19 mouse cellular contexts compared by ENCODE assay signal in the genomic region with DNA sequence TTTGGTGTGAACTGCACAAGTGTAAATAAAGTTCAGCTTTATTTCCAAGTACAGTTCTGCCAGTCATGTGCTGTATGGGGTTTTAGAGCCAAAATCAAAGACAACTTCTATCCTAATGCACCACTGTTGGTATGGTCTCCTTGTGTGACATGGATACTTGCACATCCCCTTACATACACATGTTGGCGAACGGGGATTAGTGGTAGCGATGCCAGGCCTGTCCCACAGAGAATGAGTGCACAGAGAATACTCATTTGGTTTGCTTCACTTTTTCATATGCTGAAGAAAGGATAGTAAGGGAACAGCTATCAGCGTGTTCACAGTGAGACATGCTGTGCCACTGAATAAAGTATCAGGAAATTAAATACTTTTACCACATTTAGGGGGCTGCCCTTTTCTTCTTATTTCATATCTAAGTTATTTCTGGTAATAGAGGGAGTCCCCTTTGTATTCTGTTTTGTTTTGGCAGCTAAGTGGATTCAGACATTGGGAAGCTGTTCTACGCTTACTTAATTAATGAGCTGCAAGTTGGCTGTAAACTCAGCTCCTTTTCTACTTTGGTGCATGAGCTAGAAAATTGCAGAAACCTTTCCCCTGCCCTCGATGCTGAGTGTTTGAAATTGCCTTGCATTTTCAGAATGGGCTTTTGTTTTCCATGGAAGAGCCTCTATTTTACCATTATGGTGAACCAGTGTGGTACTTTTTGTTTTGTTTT.
DNase-seq lines count a peak whose midpoint lies in the region; ATAC-seq and TF ChIP-seq lines count a peak whose summit lies in the region.
"Had no signal": no experiment of that assay in that cellular context is flagged by ENCODE, and none has a peak within 500 bp of the region (broad histone marks: within the 10 kb centered on the region; RNA-seq: fewer than 3 reads in every experiment).

No protein-coding gene starts in this region.

- 64% methylated on average over 6 of the region's 6 CpGs for WGBS in lung, embryonic 14.5 days
- WGBS in forebrain, postnatal 0 days = 15% methylated on average over 6 of the region's 6 CpGs
- WGBS in limb, embryonic 12.5 days = 65% methylated on average over 6 of the region's 6 CpGs
- 86% methylated on average over 6 of the region's 6 CpGs for WGBS in liver, postnatal 0 days (ENCODE audit: insufficient replicate concordance)

- no peaks in the 10 kb centered on the region for H3K9me3 ChIP-seq in lung, embryonic 14.5 days (ENCODE audit: low read depth, low read length)
- H3K9me3 ChIP-seq in forebrain, postnatal 0 days (ENCODE audit: low read length) = no peaks in the 10 kb centered on the region
- H3K9me3 ChIP-seq in limb, embryonic 12.5 days = no peaks in the 10 kb centered on the region
- no peaks in the 10 kb centered on the region for H3K9me3 ChIP-seq in liver, postnatal 0 days (ENCODE audit: low read length)
- H3K9me3 ChIP-seq: heart, embryonic 15.5 days; limb, embryonic 15.5 days had no signal

- H3K36me3 ChIP-seq in lung, embryonic 14.5 days (ENCODE audit: insufficient read depth) = no peaks in the 10 kb centered on the region
- no peaks in the 10 kb centered on the region for H3K36me3 ChIP-seq in forebrain, postnatal 0 days (ENCODE audit: insufficient read depth)
- no peaks in the 10 kb centered on the region for H3K36me3 ChIP-seq in limb, embryonic 12.5 days
- H3K36me3 ChIP-seq in liver, postnatal 0 days (replicated peaks; ENCODE audit: insufficient read depth, low read length) = no peaks in the 10 kb centered on the region
- H3K36me3 ChIP-seq: heart, embryonic 15.5 days; limb, embryonic 15.5 days had no signal

- H3K4me2 ChIP-seq in lung, embryonic 14.5 days = no peak overlapping the region
- no peak overlapping the region for H3K4me2 ChIP-seq in forebrain, postnatal 0 days (ENCODE audit: low read depth)
- H3K4me2 ChIP-seq in limb, embryonic 12.5 days = no peak overlapping the region
- no peak overlapping the region for H3K4me2 ChIP-seq in liver, postnatal 0 days (ENCODE audit: low read depth, low read length)
- H3K4me2 ChIP-seq: heart, embryonic 15.5 days; limb, embryonic 15.5 days had no signal

- no peak for TF ChIP-seq CTCF in lung, embryonic 14.5 days (IDR thresholded peaks at IDR 0.05; ENCODE audit: low read depth)
- TF ChIP-seq CTCF in brain, embryonic 14.5 days (IDR thresholded peaks at IDR 0.05; ENCODE audit: borderline replicate concordance, extremely low read depth, insufficient read depth, insufficient read length) = no peak
- TF ChIP-seq CTCF in forebrain, postnatal 0 days (IDR thresholded peaks at IDR 0.05; ENCODE audit: low read depth) = no peak
- no peak for TF ChIP-seq CTCF in liver, postnatal 0 days (IDR thresholded peaks at IDR 0.05; ENCODE audit: low read depth)

- no peak for ATAC-seq in lung, embryonic 14.5 days (ENCODE audit: insufficient read depth)
- no peak for ATAC-seq in forebrain, postnatal 0 days
- ATAC-seq in limb, embryonic 12.5 days (ENCODE audit: insufficient number of reproducible peaks, insufficient read depth, low FRiP score, low TSS enrichment, low read depth) = no peak
- ATAC-seq in liver, postnatal 0 days = no peak
- ATAC-seq in inflammation-experienced regulatory T-cells, adult 6 months = no peak

- no peaks in the 10 kb centered on the region for H3K27me3 ChIP-seq in lung, embryonic 14.5 days (ENCODE audit: insufficient read depth, low read length)
- H3K27me3 ChIP-seq in forebrain, postnatal 0 days (ENCODE audit: insufficient read depth, low read length) = no peaks in the 10 kb centered on the region
- H3K27me3 ChIP-seq in limb, embryonic 12.5 days = no peaks in the 10 kb centered on the region
- no peaks in the 10 kb centered on the region for H3K27me3 ChIP-seq in liver, postnatal 0 days (ENCODE audit: insufficient read depth, low read length)
- H3K27me3 ChIP-seq: heart, embryonic 15.5 days; limb, embryonic 15.5 days had no signal

- H3K27ac ChIP-seq in lung, embryonic 14.5 days (ENCODE audit: low read depth) = no peak overlapping the region
- H3K27ac ChIP-seq in forebrain, postnatal 0 days (ENCODE audit: low read depth, low read length) = peak overlapping the region; percentile 22; the same call in 1 of the 2 replicates
- H3K27ac ChIP-seq in limb, embryonic 12.5 days = 0 out of 2 replicates have a peak overlapping the region, but pooled peaks have one; percentile 53
- no peak overlapping the region for H3K27ac ChIP-seq in liver, postnatal 0 days (ENCODE audit: low read depth)
- H3K27ac ChIP-seq: heart, embryonic 15.5 days; limb, embryonic 15.5 days; macrophage had no signal

- TF ChIP-seq POLR2A in brain, embryonic 14.5 days (IDR thresholded peaks at IDR 0.05; ENCODE audit: borderline replicate concordance, extremely low read depth, insufficient read depth, insufficient read length, poor library complexity, severe bottlenecking) = no peak

- peak; percentile 49 for DNase-seq in lung, embryonic 14.5 days
- no peak for DNase-seq in lung, postnatal 4 days
- peak; percentile 85 for DNase-seq in brain, embryonic 14.5 days (ENCODE audit: low read depth)
- no peak for DNase-seq in forebrain, postnatal 0 days
- no peak for DNase-seq in gastrocnemius, postnatal 4 days (ENCODE audit: low spot score in 2 of 2)
- no peak for DNase-seq in liver, postnatal 0 days
- DNase-seq: adrenal gland, postnatal 14 days; B cell, adult 2 months; cerebellum, adult 9-10 months; heart, adult 18-20 months; kidney, adult 2 months; kidney, postnatal 14 days; right cerebral cortex, adult 18-20 months; thymus, adult 2 months had no signal

- no peaks in the 10 kb centered on the region for H3K4me1 ChIP-seq in lung, embryonic 14.5 days (ENCODE audit: insufficient read depth)
- H3K4me1 ChIP-seq in forebrain, postnatal 0 days (ENCODE audit: insufficient read depth) = no peaks in the 10 kb centered on the region
- H3K4me1 ChIP-seq in limb, embryonic 12.5 days (replicated peaks) = peaks cover 13% of the 10 kb centered on the region; the same call in 1 of the 2 replicates
- no peaks in the 10 kb centered on the region for H3K4me1 ChIP-seq in liver, postnatal 0 days (ENCODE audit: insufficient read depth)
- H3K4me1 ChIP-seq: heart, embryonic 15.5 days; limb, embryonic 15.5 days had no signal

- no peak for TF ChIP-seq EP300 in liver, postnatal 0 days (IDR thresholded peaks at IDR 0.05; ENCODE audit: low read depth)

- H3K9ac ChIP-seq in lung, embryonic 14.5 days = no peak overlapping the region
- H3K9ac ChIP-seq in forebrain, postnatal 0 days = no peak overlapping the region
- no peak overlapping the region for H3K9ac ChIP-seq in limb, embryonic 12.5 days (replicated peaks)
- no peak overlapping the region for H3K9ac ChIP-seq in liver, postnatal 0 days (replicated peaks)
- H3K9ac ChIP-seq: heart, embryonic 15.5 days; limb, embryonic 15.5 days had no signal

- no peak overlapping the region for H3K4me3 ChIP-seq in lung, embryonic 14.5 days (ENCODE audit: low read depth, low read length)
- no peak overlapping the region for H3K4me3 ChIP-seq in forebrain, postnatal 0 days (ENCODE audit: low read depth, low read length)
- no peak overlapping the region for H3K4me3 ChIP-seq in limb, embryonic 12.5 days (replicated peaks)
- H3K4me3 ChIP-seq in liver, postnatal 0 days (ENCODE audit: low read depth, low read length) = no peak overlapping the region
- H3K4me3 ChIP-seq: heart, embryonic 15.5 days; limb, embryonic 15.5 days had no signal

Comparison
In these comparisons a context has a peak if more than half of its experiments do, and no peak if none do; other contexts are left out.
1. DNase-seq: peak in lung, embryonic 14.5 days (single experiment) and brain, embryonic 14.5 days (single experiment); none in lung, postnatal 4 days (0 of 2), forebrain, postnatal 0 days (single experiment), gastrocnemius, postnatal 4 days (0 of 2) and liver, postnatal 0 days (single experiment).
2. H3K27ac ChIP-seq: peak in forebrain, postnatal 0 days (single experiment) and limb, embryonic 12.5 days (single experiment); none in lung, embryonic 14.5 days (single experiment) and liver, postnatal 0 days (single experiment).